Mouse (Mus musculus): Measurements from ENCODE around the gene Pxk.

Pxk gene

GRCm38 (mm10) chr14:8097978-8098686, at the start of gene Pxk:
Pxk (plus strand) TSS chr14:8098211.
- TF ChIP-seq CTCF (conservative IDR thresholded peaks at IDR 0.05; ENCODE audit: low read length) (no peak), POU5F1 (IDR thresholded peaks at IDR 0.05; ENCODE audit: borderline replicate concordance, low read length) (no peak), NANOG (IDR thresholded peaks at IDR 0.05; ENCODE audit: borderline replicate concordance, low read length) (no peak)
- peaks cover 34% of the 10 kb centered on the region for H3K4me1 ChIP-seq (replicated peaks; ENCODE audit: low read depth, low read length)
- H3K9me3 ChIP-seq (ENCODE audit: low read length): peaks cover 10% of the 10 kb centered on the region
- no peaks in the 10 kb centered on the region for H3K27me3 ChIP-seq (ENCODE audit: insufficient read depth, low read length)
- H3K36me3 ChIP-seq (ENCODE audit: insufficient read depth, low read length): peaks cover 6% of the 10 kb centered on the region; the same call in 1 of the 2 replicates
- H3K4me3 ChIP-seq (replicated peaks; ENCODE audit: low read length): peak within 1 kb of the TSS; percentile 86

- Histone ChIP-seq H3K27me3 (ENCODE audit: insufficient read depth, low read length) (no peaks in the 10 kb centered on the region), H3K4me3 (replicated peaks; ENCODE audit: low read length) (0 out of 2 replicates have a peak overlapping the region, but pooled peaks have one; percentile 24), H3K4me1 (replicated peaks; ENCODE audit: low read depth, low read length) (peaks cover 78% of the 10 kb centered on the region), H3K9me3 (ENCODE audit: low read length) (no peaks in the 10 kb centered on the region), H3K36me3 (ENCODE audit: insufficient read depth, low read length) (peaks cover 28% of the 10 kb centered on the region)
- no peak for TF ChIP-seq POU5F1 (IDR thresholded peaks at IDR 0.05; ENCODE audit: borderline replicate concordance, low read length)
- no peak for TF ChIP-seq NANOG (IDR thresholded peaks at IDR 0.05; ENCODE audit: borderline replicate concordance, low read length)
- TF ChIP-seq CTCF (conservative IDR thresholded peaks at IDR 0.05; ENCODE audit: low read length): no peak
These were observed 48.7 kb upstream of the Pxk start for GRCm38 (mm10) chr14:8049334-8049733.

GRCm38 (mm10) chr14:8051869-8052268, 46.1 kb upstream of the Pxk start:
- Histone ChIP-seq H3K9me3 (ENCODE audit: low read length) (no peaks in the 10 kb centered on the region), H3K4me1 (replicated peaks; ENCODE audit: low read depth, low read length) (peaks cover 84% of the 10 kb centered on the region), H3K4me3 (replicated peaks; ENCODE audit: low read length) (0 out of 2 replicates have a peak overlapping the region, but pooled peaks have one; percentile 27), H3K36me3 (ENCODE audit: insufficient read depth, low read length) (peaks cover 23% of the 10 kb centered on the region), H3K27me3 (ENCODE audit: insufficient read depth, low read length) (no peaks in the 10 kb centered on the region)
- TF ChIP-seq CTCF (conservative IDR thresholded peaks at IDR 0.05; ENCODE audit: low read length) (no peak), NANOG (IDR thresholded peaks at IDR 0.05; ENCODE audit: borderline replicate concordance, low read length) (peak; percentile 62), POU5F1 (IDR thresholded peaks at IDR 0.05; ENCODE audit: borderline replicate concordance, low read length) (peak; percentile 33; the same call in 1 of the 2 replicates)

- TF ChIP-seq CTCF (conservative IDR thresholded peaks at IDR 0.05; ENCODE audit: low read length) (no peak), NANOG (IDR thresholded peaks at IDR 0.05; ENCODE audit: borderline replicate concordance, low read length) (no peak), POU5F1 (IDR thresholded peaks at IDR 0.05; ENCODE audit: borderline replicate concordance, low read length) (no peak)
- H3K9me3 ChIP-seq (ENCODE audit: low read length): no peaks in the 10 kb centered on the region
- peaks cover 18% of the 10 kb centered on the region for H3K36me3 ChIP-seq (ENCODE audit: insufficient read depth, low read length)
- H3K27me3 ChIP-seq (ENCODE audit: insufficient read depth, low read length): no peaks in the 10 kb centered on the region
- peaks cover 91% of the 10 kb centered on the region for H3K4me1 ChIP-seq (replicated peaks; ENCODE audit: low read depth, low read length)
- peak overlapping the region; percentile 81 for H3K4me3 ChIP-seq (replicated peaks; ENCODE audit: low read length)
These were observed 45.4 kb upstream of the Pxk start for GRCm38 (mm10) chr14:8052661-8053060.

- Histone ChIP-seq H3K9me3 (ENCODE audit: low read length) (no peaks in the 10 kb centered on the region), H3K36me3 (ENCODE audit: insufficient read depth, low read length) (peaks cover 11% of the 10 kb centered on the region; the same call in 1 of the 2 replicates), H3K4me3 (replicated peaks; ENCODE audit: low read length) (peak overlapping the region; percentile 81), H3K27me3 (ENCODE audit: insufficient read depth, low read length) (no peaks in the 10 kb centered on the region), H3K4me1 (replicated peaks; ENCODE audit: low read depth, low read length) (peaks cover 75% of the 10 kb centered on the region)
- TF ChIP-seq CTCF (conservative IDR thresholded peaks at IDR 0.05; ENCODE audit: low read length) (no peak), POU5F1 (IDR thresholded peaks at IDR 0.05; ENCODE audit: borderline replicate concordance, low read length) (no peak), NANOG (IDR thresholded peaks at IDR 0.05; ENCODE audit: borderline replicate concordance, low read length) (no peak)
These were observed 43.5 kb upstream of the Pxk start for GRCm38 (mm10) chr14:8054310-8055102.

- no peaks in the 10 kb centered on the region; the same call in 1 of the 2 replicates for H3K9me3 ChIP-seq (ENCODE audit: low read length)
- TF ChIP-seq CTCF (conservative IDR thresholded peaks at IDR 0.05; ENCODE audit: low read length) (no peak), POU5F1 (IDR thresholded peaks at IDR 0.05; ENCODE audit: borderline replicate concordance, low read length) (no peak), NANOG (IDR thresholded peaks at IDR 0.05; ENCODE audit: borderline replicate concordance, low read length) (no peak)
- H3K36me3 ChIP-seq (ENCODE audit: insufficient read depth, low read length): peaks cover 1% of the 10 kb centered on the region; the same call in 1 of the 2 replicates
- no peaks in the 10 kb centered on the region for H3K27me3 ChIP-seq (ENCODE audit: insufficient read depth, low read length)
- H3K4me3 ChIP-seq (replicated peaks; ENCODE audit: low read length): no peak overlapping the region
- H3K4me1 ChIP-seq (replicated peaks; ENCODE audit: low read depth, low read length): peaks cover 66% of the 10 kb centered on the region
These were observed 41.9 kb upstream of the Pxk start for GRCm38 (mm10) chr14:8056076-8056475.

GRCm38 (mm10) chr14:8059938-8060337, 38.1 kb upstream of the Pxk start:
- Histone ChIP-seq H3K27me3 (ENCODE audit: insufficient read depth, low read length) (no peaks in the 10 kb centered on the region), H3K36me3 (ENCODE audit: insufficient read depth, low read length) (no peaks in the 10 kb centered on the region), H3K4me3 (replicated peaks; ENCODE audit: low read length) (no peak overlapping the region), H3K4me1 (replicated peaks; ENCODE audit: low read depth, low read length) (peaks cover 62% of the 10 kb centered on the region), H3K9me3 (ENCODE audit: low read length) (no peaks in the 10 kb centered on the region; the same call in 1 of the 2 replicates)
- TF ChIP-seq NANOG (IDR thresholded peaks at IDR 0.05; ENCODE audit: borderline replicate concordance, low read length): no peak
- no peak for TF ChIP-seq CTCF (conservative IDR thresholded peaks at IDR 0.05; ENCODE audit: low read length)
- TF ChIP-seq POU5F1 (IDR thresholded peaks at IDR 0.05; ENCODE audit: borderline replicate concordance, low read length): no peak

- Histone ChIP-seq H3K9me3 (ENCODE audit: low read length) (no peaks in the 10 kb centered on the region; the same call in 1 of the 2 replicates), H3K4me3 (replicated peaks; ENCODE audit: low read length) (no peak overlapping the region), H3K4me1 (replicated peaks; ENCODE audit: low read depth, low read length) (peaks cover 41% of the 10 kb centered on the region), H3K27me3 (ENCODE audit: insufficient read depth, low read length) (no peaks in the 10 kb centered on the region), H3K36me3 (ENCODE audit: insufficient read depth, low read length) (no peaks in the 10 kb centered on the region)
- TF ChIP-seq CTCF (conservative IDR thresholded peaks at IDR 0.05; ENCODE audit: low read length) (no peak), NANOG (IDR thresholded peaks at IDR 0.05; ENCODE audit: borderline replicate concordance, low read length) (no peak), POU5F1 (IDR thresholded peaks at IDR 0.05; ENCODE audit: borderline replicate concordance, low read length) (no peak)
These were observed 35.9 kb upstream of the Pxk start for GRCm38 (mm10) chr14:8062076-8062475.

All from E14TG2a.4 (cell line).